Mouse (Mus musculus): ENCODE measurements around the gene Prr5.
"Not testable (repeated sequence)": the region's sequence is repeated elsewhere in the genome, so short reads cannot be mapped to it uniquely, and the experiment has no call there.

The Prr5 gene

DNA sequence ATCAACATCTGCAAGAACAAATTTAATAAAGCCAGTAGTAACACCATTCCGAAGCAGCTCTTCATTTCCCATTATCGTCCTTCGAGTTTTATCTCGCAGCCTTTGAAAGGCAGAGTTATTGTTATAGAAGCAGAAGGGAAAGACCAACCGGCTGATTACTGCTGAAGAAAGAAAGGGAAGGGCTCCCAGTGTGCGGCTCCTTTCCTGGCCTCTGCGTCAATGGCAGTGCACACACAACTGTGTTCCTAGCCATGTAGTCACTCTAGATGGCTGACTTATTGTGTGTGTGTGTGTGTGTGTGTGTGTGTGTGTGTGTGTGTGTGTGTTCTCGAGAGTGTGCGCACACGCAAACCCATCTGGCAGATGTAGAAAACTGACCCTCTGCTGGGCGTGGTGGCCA, 45.7 kb downstream of the Prr5 start:
- no peak for DNase-seq

GRCm38 (mm10) chr15:84717570-84718270, 48.3 kb downstream of the Prr5 start:
- not testable (repeated sequence) for DNase-seq

GRCm38 (mm10) chr15:84718785-84719184, 49.4 kb downstream of the Prr5 start:
- no peak for DNase-seq

- peak; percentile 80 to 86 for DNase-seq
Observed at GRCm38 (mm10) chr15:84719791-84720190, 50.4 kb downstream of the Prr5 start, which contains the start of gene Arhgap8. Gene Arhgap8, plus strand, starts transcription at chr15:84720052.

- DNase-seq = peak; percentile 61 to 70
Observed at GRCm38 (mm10) chr15:84720291-84721204, 51.1 kb downstream of the Prr5 start.

DNA sequence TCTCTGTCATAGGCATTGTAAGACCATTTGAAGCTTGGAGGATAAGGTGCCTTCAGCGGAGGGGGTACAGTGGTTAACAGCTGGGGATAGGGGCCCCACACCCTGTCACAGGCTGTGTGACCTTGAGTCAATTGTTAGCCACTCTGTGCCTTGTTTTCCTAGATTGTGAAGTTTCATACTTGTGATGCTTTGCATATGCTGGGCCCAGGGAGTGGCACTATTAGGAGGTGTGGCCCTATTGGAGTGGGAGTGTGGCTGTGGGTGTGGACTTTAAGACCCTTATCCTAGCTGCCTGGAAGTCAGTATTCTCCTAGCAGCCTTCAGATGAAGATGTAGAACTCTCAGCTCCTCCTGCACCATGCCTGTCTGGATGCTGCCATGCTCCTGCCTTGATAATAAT, 54.2 kb downstream of the Prr5 start:
- DNase-seq = not testable (repeated sequence)

GRCm38 (mm10) chr15:84724199-84724598, 54.8 kb downstream of the Prr5 start:
- peak; percentile 53 to 58 for DNase-seq

DNA sequence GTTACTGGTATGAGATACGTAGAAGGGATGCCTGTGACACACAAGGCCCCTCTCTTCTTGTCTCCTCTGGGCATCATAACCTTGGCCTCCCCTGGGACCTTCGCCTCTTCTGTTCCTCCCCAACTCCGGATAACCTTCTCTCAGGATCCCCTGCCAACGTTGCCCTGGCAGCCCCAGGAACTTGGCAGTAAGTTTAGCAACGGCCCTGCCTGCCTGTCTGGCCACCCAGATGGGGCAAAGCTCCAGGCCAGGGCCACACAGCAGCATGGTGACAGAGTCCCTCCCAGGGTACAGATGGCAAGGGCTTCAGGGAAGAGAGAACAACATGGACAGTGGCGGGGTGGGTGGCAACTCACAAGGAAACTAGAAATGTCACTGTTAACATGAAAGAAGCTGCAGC, 60.3 kb downstream of the Prr5 start:
- DNase-seq = no peak

GRCm38 (mm10) chr15:84730893-84731292, 61.5 kb downstream of the Prr5 start:
- DNase-seq = no peak

DNA sequence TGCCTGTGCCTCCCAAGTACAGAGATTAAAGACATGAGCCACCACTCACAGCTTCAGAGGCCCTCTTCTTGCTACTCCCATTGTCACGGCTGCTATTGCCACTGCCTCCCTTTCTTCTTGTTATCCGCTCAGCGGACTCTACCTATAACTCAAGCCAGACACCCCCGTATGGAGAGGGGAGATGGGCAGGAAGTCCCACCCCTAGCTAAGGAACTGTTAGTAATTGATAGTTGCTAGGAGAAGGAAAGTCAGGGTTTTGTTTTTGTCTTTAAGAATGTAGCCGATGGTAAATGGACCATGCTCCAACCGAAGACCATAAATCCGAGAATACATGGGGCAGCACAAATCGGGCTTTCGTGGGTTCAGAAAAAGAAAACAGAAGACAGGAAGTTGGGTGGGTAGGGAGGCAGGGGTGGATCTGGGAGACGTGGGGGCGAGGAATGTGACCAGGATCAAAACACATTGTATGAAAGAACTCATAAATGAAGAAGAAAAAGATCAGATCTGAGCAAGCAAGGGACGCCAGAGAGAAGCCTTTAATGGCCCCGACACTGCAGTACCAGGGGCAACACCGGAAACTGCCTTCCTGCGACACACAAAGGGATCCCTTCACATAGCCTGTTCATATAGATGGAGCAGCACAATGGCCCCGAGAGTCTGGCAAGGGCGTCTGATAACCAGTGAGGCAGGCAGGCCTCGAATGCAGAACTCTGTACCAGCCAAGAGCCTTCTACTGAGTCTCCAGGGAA, 62.4 kb downstream of the Prr5 start:
- DNase-seq = no peak

GRCm38 (mm10) chr15:84732425-84732749, 63.0 kb downstream of the Prr5 start:
- DNase-seq = no peak

- DNase-seq = no peak
Observed at GRCm38 (mm10) chr15:84736346-84736993, 67.0 kb downstream of the Prr5 start.

- no peak for DNase-seq
Observed at GRCm38 (mm10) chr15:84736994-84737346, 67.5 kb downstream of the Prr5 start.

- no peak for DNase-seq
Observed at GRCm38 (mm10) chr15:84738246-84738645, 68.8 kb downstream of the Prr5 start.

- no peak for DNase-seq
Observed at GRCm38 (mm10) chr15:84741573-84741972, 72.2 kb downstream of the Prr5 start.

- DNase-seq = no peak
Observed at GRCm38 (mm10) chr15:84743347-84743746, 73.9 kb downstream of the Prr5 start.

DNA sequence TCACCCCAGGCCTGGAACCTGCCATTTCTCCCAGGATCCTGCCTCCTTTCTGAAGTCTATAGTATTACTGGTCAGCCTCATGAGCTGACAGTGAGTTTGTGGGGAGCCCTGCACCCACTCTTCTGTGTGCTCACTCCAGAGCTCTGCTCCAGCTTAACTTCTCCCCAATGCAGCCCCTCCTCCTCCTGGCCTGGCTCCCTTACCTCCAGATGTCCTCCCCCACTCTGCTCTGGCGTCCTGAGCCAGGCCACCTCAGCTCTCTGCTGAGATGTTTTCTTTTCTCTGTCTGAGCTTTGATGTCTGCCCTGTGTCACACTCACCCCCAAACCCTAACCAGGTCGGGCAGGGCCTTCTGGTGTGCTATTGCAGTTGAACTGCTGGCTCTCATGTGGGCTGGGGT, 74.9 kb downstream of the Prr5 start:
- DNase-seq = no peak

- no peak for DNase-seq
Observed at GRCm38 (mm10) chr15:84745831-84746230, 76.4 kb downstream of the Prr5 start.

Data from lung, postnatal 4 days (tissue).